Mouse (Mus musculus) cerebellum, adult (tissue): Measurements from ENCODE around the gene Clp1.
A peak's percentile ranks its signal among the peaks of the same experiment; 100 is the strongest.

Source experiments
- ATAC-seq: cut with Nextera tagmentation; 2 replicates; pipeline ENCODE4 v1.9.2; 2017; ENCODE audit warnings: mild to moderate bottlenecking, moderate library complexity, mixed read lengths; ENCODE audit not compliant: insufficient number of reproducible peaks, low FRiP score, low TSS enrichment

Clp1 gene

DNA sequence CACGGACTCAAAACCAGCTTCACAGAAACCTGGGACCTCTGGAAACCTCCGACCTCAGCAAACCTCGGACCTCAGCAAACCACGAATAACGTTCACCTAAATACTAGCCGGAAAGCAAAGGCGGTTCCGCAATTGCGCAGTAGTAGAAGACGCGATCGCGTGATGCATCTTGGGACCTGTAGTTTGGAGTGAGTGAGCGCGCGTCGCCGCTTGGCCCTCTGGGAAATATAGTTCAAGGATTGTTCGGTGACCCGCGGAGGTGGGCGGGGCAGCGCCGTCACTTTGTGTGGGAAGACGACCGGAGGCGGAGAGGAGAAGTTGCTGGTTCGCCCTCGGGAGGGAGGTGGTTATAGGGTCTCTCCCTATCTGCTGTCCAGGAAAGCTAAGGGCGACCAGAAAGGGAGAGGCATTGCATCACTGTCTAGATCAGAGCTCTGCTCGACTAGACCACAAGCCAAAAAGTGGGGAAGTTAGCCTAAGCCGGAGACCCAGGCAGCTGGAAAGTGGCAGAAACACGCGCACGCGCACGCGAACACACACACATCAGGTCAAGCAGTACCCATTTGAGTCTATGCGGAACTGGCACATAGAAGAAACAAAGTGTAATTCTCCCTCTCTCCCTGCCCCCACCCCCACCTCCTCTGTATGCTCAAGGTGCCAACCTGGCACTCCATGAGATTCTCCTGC lies at the start of gene Clp1:
Clp1 (minus strand) TSS at position 179 of the 687 bp plus-strand sequence.
- ATAC-seq: peak; percentile 94

DNA sequence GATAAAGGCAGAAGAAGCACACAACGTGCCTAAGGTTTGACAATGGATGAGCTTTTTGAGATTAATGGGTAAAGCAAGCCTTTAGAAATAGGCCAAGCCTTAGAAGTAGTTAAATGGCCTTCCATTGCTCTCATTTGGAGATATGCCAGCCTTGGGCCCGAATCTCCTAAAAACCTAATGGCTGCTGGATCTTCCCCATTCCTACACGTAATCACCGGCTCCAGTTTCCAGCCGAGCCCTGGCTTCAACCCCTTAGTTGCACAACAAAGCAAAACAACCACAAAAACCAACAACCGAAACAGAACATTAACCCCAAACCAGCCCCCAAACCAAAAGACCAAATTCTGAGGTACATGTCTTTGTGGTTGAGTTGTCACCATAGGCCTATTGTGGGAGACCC lies 48.5 kb upstream of the Clp1 start:
- ATAC-seq: no peak

DNA sequence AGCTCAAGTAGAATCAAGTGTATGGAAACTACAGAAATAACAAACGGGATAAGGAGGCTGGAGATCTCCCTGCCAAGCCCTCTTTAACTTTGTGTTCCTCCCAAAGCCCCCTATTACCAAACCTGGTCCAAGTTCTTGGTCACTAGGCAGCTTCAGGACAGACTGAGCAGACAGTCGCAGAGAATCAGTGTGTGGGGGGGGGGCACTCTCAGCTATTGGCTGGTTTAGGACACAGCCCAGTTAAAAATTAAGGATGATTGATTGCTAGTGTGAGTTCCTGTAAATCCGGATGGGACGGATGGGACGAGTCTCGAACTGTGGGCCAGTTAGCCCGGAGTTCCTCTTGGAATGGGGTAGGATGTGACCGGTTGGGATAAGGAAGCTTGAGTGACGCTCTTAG lies 48.1 kb upstream of the Clp1 start, which contains the start of gene Serping1:
Serping1 (minus strand) TSS at position 204 of the 400 bp plus-strand sequence.
- ATAC-seq: 0 out of 2 replicates have a peak, but pooled peaks have one; percentile 16

DNA sequence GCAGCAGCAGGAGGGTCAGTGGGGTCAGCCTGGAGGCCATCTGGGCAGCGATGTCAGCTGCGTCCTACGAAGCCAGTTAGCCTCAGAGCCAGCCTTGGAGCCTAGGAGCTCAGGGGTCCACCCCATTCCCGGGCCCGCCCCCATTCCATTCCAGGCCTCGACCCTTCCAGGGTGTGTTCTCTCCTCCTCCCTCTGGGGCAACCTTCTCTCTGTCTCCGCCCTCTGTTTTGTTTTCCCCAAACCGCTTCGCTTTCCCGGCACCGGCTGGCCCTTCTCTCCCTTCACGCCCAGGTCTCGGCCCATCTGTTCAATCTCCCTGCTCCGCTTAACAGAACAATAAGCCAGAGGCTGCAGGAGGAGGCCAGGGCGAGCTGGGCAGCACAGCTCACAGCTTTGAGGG lies 47.6 kb upstream of the Clp1 start:
- ATAC-seq: peak; percentile 94

DNA sequence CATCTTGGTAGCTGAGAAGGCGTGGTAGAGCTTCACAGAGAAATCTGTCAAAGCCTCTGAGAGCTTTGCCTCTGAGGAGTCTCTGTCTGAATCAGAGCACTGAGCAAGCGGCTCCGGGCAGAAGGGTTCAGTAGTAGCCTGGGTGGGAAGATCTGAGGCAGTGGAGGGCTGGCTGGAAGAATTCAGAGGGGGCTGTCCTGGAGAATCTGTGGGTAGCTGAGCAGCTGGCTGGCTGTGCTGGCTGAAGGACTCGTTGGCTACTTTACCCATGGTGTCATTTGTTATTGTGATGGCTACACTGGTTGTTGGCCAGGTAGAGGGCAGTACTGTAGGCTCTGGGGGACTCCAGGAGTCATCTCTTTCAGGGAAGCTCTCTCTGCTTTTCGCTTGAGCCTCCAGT lies 46.0 kb upstream of the Clp1 start:
- ATAC-seq: no peak

DNA sequence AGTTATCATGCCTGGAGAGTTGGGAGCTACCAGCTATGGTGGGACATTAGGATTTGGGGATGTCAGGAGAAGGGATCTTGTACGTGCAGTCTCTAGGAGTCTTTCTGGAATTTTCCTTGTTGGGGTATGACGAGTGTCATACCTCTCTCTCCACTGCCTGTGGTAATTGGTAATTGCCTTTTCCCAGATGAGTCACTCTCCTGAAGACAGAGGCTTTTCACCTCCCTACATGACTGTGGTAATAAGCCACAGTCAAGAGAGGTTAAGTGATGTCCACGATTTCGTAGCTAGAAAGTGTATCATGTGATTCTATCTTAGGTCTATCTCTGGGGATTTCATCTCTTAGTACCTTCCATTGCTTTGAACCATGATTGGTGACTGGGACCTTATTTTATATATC lies 45.3 kb upstream of the Clp1 start:
- no peak for ATAC-seq

DNA sequence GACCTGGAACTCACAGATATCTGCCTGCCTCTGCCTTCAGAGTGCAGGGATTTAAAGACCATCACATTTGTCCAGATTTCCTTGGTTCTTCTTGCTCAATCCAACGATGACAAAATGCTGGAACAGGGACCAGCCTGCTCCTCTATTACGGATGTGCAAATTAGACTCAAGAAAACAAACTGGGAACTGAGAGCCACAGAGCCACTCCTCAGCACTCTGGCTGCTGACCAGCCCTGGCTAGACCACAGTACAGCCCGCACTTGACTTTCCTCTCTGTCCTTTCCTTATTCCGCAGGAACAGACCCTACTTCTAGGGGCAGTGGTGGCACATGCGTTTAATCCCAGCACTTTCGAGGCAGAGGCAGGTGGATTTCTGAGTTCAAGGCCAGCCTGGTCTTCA lies 43.4 kb upstream of the Clp1 start:
- ATAC-seq: no peak

DNA sequence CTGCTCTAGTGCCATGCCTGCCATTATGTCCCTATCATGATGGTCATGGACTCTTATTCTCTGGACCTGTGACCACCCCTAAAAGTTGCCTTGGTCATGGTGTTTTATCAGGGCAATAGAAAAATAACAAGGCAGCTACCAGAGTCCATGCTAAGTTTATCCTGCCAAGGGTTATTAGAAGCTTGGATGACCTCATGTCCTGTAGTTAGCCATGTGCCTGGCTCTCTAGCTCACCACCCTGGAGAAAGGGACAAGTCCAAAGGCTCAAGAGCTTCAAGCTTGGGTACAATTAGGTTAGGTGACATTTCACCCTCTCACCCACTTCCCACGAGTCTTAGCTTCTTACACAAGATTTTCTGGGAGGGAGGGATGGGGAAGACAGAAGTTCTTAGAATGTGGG lies 35.7 kb upstream of the Clp1 start:
- no peak for ATAC-seq

DNA sequence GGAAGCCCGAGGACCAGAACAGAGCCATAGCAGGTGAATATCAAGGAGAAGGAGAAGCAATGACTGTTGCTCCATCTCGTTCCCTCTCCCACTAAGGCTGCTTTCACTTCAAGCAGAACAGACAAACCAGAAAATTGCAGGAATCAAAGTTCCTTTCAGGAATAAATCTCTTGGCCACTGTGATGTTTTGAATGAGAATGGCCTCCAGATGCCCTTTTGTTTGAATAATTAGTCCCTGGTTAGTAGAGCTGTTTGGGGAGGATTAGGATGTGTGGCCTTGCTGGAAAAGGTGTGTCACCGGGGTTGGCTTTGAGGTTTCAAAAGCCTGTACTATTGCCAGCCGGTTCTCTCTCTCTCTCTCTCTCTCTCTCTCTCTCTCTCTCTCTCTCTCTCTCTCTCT lies 35.1 kb upstream of the Clp1 start:
- ATAC-seq: no peak

DNA sequence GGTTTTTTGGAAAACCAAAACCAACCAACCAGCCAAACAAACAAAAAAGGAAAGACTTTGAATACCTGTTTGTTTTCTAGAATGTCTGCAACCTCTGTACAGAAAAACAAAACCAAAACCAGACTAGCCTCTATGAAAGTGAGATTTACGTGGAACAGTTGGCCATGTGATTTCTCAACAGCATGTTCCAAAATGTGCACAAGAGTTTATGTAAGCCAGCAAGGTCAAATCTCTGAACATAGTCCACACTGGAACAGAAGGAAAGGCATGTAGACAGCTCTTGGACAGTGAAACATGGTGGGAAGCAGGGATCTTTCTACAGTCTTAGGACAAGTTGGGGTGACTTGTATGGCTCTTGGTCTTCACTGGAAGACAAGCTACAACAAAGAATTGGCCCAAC lies 34.7 kb upstream of the Clp1 start:
- no peak for ATAC-seq

DNA sequence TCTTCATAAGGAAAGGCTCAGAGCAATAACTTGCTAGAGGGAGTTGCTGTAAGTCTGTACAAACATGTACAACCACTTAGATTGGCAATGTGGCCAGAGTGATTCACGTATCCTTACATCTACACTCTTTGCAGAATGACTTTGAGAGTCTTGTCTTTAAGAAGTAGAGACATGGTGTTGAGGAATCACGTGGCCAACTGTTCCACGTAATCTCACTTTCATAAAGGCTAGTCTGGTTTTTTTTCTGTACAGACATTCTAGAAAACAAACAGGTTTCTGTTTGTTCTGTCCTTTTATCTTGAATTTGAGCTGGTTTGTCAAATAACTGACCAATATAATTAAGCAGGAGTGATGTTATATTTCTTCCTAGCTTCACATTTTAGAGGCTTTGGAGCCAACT lies 34.2 kb upstream of the Clp1 start:
- ATAC-seq: no peak

DNA sequence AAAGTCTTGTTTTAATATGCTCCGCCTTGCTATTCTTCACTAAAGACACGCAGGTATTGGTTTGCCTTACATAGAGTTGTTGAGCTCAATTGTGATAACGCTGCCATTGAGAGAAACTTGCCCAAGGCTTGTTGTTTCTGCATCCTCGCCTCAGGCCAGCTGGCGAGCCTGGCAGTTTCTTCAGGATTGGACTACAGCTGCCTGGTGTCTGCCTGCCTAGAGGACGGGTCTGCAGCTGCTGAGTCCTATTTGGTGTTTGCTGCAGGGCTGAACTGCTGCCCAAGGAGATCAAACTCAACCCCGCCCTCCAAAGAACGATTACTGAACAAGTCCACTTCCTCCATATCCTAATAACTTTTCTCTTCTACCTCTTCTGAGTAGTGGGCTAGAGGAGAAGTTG lies 33.6 kb upstream of the Clp1 start:
- ATAC-seq: no peak

DNA sequence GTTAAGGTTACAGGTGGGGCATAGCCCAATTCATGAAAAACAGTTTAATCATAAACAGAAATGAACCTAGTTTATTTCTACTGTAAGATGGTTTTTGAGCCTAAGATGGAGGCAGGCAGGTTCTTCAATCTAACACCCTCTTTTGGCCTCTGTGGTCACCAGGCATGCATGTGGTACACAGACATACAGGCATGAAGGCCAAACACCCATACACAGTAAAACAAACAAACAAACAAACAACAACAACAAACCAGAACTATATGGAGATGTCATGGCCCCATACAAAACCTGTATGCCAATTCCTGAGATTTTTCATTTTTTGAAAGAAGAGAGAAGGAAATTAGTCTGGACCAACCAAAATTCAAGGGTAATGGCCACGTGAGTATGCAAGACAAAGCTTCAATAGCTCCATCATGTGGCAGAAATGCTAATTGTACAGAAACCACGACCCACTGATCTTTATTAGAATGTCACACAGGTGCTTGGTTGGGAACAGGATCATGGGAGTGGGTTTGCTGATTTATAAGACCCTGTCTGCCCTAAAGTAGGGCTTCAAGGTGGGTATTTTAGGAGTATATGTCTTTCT lies 31.5 kb upstream of the Clp1 start:
- peak; percentile 77 for ATAC-seq

DNA sequence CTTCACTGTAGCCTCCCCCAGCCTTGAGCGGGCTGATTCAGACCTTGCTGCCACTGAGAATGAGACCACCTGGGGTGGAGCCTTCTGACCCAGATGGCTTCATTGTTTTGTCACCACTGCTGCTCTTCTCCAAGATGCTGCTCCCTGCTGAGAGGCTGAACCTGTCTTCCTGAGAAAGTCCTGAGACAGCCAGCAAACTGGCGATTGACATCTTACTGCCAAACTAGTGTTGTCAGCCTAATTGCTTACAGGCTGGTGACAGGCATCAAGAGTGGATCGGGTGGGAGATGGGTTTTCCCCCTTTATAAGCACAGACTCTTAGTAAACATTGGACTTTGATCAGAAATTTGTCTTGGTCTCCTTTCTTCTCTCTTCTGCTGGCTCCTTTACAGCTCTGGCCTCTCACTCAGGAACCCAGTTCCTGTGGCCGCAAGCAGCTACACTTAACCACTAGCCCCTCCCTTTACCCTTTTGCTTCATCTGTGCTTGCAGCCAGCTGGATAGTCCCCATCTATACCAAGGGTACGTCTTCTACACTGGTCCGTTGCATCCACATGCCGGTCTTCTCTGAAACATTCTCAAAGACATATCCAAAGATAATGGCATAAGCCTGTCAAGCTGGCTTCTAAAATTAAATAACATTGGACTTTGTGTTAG lies 30.0 kb upstream of the Clp1 start:
- no peak for ATAC-seq

DNA sequence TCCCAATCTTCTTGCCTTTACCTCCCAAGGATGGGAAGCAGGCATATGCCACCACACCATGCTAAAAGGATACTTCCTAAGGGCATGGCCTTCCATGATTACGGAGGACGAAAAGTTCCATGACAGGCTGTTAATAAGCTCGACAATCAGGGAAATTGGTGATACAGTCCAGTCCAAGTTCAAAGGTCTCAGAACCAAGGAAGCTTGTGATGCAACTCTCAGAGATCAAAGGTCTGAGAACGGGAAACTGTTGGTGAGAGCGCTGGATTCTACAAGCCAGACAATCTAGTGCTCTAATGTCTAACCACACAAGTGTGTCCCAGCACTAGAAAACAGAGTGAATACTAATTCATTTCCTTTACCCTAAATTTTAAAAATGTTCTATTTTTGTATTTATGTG lies 29.1 kb upstream of the Clp1 start:
- ATAC-seq: no peak

DNA sequence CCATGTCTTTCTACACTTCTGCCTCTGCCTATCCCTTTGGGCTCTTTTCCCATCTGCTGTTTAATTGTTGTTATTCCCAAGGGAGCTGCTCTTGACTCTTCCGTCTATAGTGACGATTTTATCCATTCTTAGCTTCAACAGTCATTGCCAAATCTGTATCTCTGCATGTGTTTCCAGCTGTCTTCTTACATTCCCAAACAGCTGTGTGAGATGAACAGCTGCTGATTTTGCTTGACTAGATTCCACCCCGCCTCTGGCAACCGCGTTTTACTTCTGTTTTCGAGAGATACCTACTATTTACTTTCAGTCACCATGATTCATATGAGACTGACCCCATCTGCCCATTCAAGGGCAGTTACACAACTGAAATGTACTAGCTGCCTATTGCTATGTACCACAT lies 23.0 kb upstream of the Clp1 start:
- no peak for ATAC-seq

DNA sequence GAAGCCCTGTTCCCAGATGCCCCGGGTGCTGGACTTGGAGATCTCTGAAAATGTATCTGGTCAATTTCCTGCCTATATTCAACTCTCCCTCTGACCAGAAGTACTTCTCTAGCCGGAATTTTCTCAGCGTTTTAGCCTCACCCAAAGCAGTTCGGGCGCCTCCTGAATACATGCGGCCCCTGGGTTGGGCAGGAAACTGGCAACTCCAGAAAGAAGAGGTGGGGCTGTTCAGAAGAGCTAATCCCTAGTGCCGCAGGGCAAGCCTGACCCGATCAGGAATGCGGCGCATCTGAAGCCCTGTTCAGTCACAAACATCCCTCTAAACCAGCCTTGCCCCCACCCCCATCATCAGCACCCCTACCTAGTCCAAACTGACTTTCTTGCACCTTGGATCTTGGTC lies 17.0 kb upstream of the Clp1 start:
- 0 out of 2 replicates have a peak, but pooled peaks have one; percentile 21 for ATAC-seq

DNA sequence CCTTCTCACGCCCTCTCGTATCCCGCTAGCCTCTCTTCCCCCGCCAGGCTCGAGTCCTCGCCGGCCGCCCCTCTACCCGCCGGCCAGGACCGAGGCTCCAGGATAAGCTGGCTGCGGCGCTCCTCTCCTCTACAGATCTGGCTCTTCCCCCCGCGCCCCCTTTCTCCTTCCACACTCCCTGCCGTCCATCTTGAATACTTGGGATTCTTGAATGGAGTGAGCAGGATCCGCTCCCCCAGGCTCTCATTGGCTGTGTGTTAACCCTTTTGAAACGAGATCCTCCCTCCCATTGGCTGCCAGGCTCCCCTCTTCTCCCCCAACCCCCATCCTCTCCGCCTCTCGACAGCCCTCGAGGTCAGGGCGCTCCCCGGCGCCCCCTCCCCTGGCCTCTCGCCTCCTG lies 16.4 kb upstream of the Clp1 start, which contains the start of gene Gm19426:
Gm19426 (minus strand) TSS at position 95 of the 400 bp plus-strand sequence.
- peak; percentile 87 for ATAC-seq

DNA sequence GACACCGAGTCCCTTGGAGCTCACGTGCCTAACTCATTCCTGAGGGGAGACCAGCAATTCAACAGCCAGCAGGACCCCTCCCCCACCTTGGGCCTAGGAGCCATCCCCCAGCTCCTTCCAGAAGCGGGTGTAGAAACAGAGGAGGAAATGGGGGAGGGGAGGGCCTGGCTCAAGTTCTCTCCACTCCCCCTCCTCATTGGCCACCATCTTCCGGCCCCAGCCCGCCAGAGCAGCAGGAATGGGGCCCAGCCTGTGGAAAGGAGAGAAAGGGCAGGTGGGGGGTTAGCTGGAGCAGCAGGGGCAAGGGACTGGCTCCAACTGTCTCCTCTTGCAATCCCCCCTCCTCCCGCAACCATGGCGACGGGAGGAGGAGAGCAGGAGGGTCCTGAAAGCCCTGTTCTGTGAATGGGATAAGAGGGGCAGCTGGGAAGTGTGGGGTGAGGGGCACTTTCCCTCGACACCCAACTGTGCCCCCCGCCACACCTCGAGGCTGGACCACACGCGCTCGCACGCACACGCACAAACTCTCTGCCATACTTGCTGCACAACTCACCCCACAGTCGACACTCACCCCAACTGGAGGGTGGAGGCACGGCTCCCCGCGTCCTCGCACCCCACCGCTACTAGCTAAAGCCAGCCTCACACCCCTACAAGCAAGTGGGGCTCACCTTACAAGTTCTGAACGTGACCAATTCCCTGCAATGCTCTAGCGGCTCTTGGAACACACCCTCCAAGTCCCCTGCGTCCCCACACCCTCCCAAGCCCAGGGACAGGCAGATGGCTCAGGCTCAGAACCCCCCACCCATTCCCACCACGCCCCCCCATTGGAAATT lies 15.5 kb upstream of the Clp1 start:
- no peak for ATAC-seq

DNA sequence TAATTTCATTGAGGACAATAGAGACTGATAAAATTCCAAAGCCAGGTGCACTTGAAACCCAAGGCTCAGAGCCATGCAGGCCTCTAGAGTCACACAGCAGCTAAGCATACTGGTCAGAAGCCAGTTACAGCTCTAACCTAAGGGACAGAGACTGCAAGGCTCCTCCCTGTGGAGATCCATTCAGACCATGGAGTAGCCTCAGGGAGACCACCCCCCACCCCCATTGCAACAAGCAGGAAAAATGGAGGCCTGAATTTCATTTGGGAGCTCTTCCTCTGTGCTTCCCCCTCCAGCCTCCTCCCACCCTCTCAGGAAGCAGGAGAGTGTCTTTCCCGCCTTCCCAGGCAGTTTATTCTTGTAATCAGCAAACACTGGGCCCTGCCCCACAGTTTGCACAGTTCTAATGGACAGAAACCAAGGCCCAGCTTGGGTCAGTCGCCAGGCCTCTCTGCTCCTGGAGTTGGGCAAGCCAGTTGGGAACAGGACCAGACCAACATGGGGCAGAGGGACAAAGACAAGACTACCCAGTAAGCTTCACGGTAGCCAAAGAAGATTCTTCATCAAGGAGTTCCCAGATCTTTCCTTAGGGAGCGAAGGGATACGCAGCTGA lies 14.8 kb upstream of the Clp1 start:
- ATAC-seq: no peak
